Mouse (Mus musculus): Measurements from ENCODE around the gene Ppig. TPM values are rescaled to one million over a fixed set of nuclear protein-coding genes. Genes with fewer than 3 reads are reported as not detected.

The Ppig gene
- 223 TPM for polyA plus RNA-seq (2017; shearing (Covaris generic))

DNA sequence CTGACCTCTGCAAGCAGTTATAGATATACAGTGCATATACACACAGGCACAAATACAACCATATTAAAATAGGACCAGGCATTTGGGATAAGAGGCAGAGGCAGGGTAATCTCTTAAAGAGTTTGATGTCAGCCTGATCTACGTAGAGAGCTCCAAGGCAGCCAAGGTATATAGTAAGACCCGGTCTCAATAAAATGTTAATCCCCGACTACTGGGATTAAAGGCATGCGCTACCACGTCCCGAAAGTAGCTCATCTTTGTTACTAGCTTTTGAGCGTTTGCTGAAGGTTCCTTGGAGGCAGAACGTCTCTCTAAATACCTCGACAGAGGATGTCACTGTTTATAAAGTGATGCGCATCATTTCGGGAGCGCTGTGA lies at the start of gene Ppig:
Ppig (plus strand) TSS at position 273 of the 377 bp plus-strand sequence.

GRCm38 (mm10) chr2:69712981-69713625 lies 9.2 kb upstream of the Ppig start, which contains the start of gene Fastkd1:
TSS of gene Fastkd1 (minus strand) at chr2:69713516.

GRCm38 (mm10) chr2:69789429-69790069 lies 67.2 kb downstream of the Ppig start, which contains the start of the genes Ccdc173 and Phospho2:
TSS of gene Ccdc173 (minus strand) at chr2:69789575.
TSS of gene Phospho2 (plus strand) at chr2:69789623.

Other genes starting within 250 kb of the Ppig start
- 0.13 TPM for gene Lrp2, start 136.5 kb upstream of the Ppig start, polyA plus RNA-seq (2017; shearing (Covaris generic))
- not detected for gene Bbs5, start 75.4 kb upstream of the Ppig start, polyA plus RNA-seq (2017; shearing (Covaris generic))
- not detected for gene Klhl41, start 52.4 kb upstream of the Ppig start, polyA plus RNA-seq (2017; shearing (Covaris generic))
- gene Fastkd1, start 9.0 kb upstream of the Ppig start, polyA plus RNA-seq (2017; shearing (Covaris generic)): 9.3 TPM
- gene Ccdc173, start 67.0 kb downstream of the Ppig start, polyA plus RNA-seq (2017; shearing (Covaris generic)): 0.50 TPM
- gene Phospho2, start 67.1 kb downstream of the Ppig start, polyA plus RNA-seq (2017; shearing (Covaris generic)): 21.9 TPM
- gene Klhl23, start 99.4 kb downstream of the Ppig start, polyA plus RNA-seq (2017; shearing (Covaris generic)): not detected
- gene Ssb, start 139.0 kb downstream of the Ppig start, polyA plus RNA-seq (2017; shearing (Covaris generic)): 330 TPM
- gene Mettl5, start 163.1 kb downstream of the Ppig start, polyA plus RNA-seq (2017; shearing (Covaris generic)): 18.4 TPM
- 28.1 TPM for gene Ubr3, start 174.7 kb downstream of the Ppig start, polyA plus RNA-seq (2017; shearing (Covaris generic))

All from effector memory CD4-positive, alpha-beta T cell, adult 7 months (primary cell).